Mouse (Mus musculus): Measurements from ENCODE around the gene Cuedc1.
"Not testable (repeated sequence)": the region's sequence is repeated elsewhere in the genome, so short reads cannot be mapped to it uniquely, and the experiment has no call there.

Gene Cuedc1

DNA sequence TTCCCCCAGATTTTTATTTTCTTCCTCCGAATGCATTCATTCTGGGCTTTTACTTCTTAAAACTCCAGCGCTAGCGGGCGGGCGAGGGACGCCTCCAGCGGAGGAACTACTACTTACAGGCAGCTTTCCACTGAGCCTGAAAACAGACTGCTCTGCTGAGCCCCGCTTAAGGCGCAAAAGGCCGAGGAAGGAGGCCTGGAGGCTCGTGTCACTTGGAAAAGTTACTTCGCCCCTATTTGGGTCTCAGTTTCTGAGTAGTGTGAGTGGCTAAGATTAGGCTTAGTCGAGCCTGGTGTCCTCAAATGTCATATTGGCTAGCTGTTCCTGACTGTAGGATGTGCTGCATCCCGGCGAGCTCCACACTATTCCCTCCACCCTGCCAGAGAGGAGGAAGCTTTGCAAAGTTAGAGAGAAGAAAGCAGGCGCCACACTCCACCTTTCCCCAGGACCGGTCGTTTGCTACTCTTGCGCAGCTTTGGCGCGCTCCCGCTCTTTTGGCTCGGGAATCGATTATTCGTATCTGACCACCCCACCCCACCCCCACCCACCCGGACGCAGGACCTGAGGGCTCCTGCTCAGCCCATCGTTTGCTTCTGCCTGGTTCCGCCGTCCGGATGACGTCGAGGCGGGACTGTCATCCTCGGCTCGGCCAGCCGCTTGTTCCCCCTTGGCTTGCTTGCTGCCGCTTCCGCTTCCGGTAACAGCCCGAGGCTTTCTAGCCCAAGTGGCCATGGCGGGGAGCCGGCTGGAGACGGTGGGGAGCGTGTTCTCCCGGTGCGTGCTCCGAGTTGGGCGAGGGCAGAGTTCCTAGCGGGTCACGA lies 106.1 kb downstream of the Cuedc1 start, which contains the start of gene Mrps23:
Gene Mrps23, plus strand, starts transcription at position 677 of the 821 bp plus-strand sequence.
- DNase-seq (ENCODE audit: low spot score), result peak; percentile 83

DNA sequence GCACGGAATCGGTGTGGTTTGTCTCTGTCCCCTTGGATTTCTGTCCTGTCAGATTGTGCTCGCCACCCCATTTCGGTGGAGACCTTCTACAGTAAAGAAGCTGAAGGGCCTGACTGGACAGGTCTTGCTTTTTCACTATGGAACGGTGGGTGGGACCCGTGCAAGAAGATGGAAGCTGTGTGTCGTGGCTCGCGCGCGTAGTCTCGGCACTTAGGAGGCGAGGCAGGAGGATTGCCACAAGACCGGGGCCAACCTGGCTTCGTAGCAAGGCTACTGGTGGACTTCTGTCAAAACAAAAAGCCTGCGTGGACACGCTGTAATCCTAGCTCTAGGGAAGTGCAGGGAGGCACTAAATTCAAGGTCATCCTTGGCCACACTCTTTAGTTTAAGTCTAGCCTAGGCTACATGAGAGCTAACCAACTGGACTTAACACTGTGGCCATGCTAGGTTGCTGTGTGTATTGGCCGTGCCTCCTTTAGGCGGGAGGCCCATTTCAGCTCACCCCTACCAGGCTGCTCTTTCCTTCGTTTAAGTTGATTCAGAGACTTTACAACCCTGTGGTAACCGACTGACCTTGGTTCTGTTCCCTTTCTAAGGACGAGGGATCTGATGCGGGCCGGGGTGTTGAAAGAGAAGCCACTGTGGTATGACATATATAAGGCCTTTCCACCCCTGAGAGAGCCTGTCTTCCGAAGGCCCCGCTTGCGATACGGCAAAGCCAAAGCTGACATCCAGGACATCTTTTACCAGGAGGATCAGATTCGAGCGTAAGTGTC lies 106.9 kb downstream of the Cuedc1 start:
- peak; percentile 19 for DNase-seq (ENCODE audit: low spot score)

DNA sequence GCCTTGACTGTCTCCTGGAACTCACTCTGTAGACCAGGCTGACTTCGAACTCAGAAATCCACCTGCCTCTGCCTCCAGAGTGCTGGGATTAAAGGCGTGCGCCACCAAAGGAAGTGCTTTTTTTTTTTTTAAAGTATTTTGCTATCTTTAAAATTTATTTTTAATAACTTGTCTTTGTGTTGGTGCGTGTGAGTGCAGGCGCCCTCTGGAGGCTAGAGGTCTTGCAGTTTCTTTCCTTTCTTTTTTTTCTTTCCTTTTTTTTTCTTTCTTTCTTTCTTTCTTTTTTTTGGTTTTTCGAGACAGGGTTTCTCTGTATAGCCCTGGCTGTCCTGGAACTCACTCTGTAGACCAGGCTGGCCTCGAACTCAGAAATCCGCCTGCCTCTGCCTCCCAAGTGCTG lies 108.7 kb downstream of the Cuedc1 start:
- not testable (repeated sequence) for DNase-seq (ENCODE audit: low spot score)

- DNase-seq (ENCODE audit: low spot score), result no peak
Observed at GRCm38 (mm10) chr11:88207697-88208096, 109.8 kb downstream of the Cuedc1 start.

DNA sequence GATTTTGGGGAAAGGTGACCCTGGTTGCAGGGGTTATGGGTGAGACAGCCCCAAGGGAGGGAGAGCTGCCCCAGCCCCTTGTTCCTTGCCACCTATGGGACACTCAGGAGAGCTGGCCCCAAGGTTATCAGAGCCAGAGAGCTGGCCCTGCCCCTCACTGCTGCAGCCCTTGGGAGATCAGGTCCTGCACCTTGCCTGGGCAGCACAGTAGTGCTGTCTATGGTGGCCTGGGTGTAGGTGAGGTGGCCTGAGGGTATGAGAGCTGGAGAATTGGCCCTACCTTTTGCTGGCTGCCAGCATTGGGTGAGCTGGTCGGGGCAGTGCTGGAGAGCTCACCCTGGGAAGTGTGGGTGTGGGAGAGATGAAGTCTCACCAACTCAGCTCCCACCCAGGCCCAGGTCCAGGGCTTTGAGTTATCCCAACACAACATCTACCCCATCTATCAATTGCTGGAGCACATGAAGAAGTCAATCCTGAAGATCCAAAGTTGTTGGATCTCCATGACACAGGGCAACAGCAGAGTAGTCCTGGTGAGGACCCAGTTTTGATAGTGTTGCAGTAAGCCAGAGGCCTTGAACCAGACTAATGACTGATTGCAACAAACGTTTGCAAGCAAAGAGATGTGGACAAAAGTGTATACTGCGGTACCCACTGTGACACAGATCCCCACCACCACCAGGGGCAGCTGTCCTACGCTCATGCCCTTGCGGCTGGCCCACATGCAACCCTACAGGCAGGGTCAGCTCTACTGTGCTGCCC lies 114.1 kb downstream of the Cuedc1 start:
- no peak for DNase-seq (ENCODE audit: low spot score)

DNA sequence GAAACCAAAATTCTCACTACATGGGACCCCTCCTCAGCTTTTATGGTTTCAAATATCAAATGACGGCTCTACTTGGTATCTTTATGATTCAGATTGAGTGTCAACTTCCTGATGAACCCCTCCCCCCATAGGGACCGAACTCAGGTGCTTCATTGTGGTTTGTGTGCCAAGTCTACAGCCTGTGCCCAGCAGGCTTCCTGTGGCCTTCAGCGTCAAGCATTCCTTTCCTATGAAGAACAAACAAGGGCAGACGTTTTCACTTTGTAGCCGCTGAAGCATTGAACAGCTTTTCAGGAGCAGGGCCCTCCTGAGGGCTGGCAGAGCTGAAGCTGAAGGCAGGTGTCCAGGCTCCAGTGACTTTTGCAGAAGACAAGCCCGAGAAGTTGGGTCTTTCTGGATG lies 115.9 kb downstream of the Cuedc1 start:
- no peak for DNase-seq (ENCODE audit: low spot score)

- DNase-seq (ENCODE audit: low spot score), result no peak
Observed at GRCm38 (mm10) chr11:88214881-88215831, 117.3 kb downstream of the Cuedc1 start.

DNA sequence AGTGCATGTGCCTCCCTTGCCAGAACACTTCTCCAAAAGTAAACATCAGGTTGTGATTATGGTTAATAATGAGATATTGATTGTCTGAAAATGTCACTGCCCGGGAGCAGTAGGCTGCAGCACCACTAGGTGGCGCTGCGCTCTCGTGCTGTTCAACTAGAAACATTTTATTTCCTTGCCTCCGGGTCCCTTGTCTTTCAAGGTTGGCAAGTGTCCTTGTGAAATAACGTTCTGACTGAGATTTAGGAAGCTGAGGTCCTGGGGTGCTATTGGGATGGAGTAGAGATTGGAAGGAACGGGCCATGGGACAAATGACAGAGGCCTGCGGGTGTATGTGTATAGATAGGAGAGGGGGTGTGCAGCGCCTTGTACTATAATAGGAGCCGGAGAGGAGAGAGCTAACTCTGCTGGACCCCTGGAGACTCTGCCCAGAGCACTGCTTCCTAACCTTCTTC lies 118.4 kb downstream of the Cuedc1 start:
- DNase-seq (ENCODE audit: low spot score), result peak; percentile 45

GRCm38 (mm10) chr11:88218155-88218554 lies 120.3 kb downstream of the Cuedc1 start:
- DNase-seq (ENCODE audit: low spot score), result no peak

DNA sequence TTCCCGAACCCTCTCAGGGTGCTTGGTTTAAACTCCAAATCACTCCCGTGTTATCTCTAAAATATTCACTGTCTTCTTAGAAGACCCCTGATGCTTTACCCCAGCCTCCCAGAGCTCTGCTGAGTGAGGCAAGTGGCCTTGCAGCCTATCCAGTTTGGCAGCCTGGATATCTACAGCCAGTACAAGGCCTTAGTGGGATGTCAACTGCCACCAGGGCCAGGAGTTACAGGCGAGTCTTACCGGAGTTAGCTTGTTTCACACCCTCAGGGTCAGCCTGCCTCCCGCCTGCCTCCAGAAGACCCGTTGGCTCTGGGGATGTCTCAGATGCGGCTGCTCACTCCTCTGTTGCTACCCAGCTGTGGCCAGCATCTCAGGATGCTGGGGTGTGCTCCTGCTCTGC lies 120.7 kb downstream of the Cuedc1 start:
- no peak for DNase-seq (ENCODE audit: low spot score)

DNA sequence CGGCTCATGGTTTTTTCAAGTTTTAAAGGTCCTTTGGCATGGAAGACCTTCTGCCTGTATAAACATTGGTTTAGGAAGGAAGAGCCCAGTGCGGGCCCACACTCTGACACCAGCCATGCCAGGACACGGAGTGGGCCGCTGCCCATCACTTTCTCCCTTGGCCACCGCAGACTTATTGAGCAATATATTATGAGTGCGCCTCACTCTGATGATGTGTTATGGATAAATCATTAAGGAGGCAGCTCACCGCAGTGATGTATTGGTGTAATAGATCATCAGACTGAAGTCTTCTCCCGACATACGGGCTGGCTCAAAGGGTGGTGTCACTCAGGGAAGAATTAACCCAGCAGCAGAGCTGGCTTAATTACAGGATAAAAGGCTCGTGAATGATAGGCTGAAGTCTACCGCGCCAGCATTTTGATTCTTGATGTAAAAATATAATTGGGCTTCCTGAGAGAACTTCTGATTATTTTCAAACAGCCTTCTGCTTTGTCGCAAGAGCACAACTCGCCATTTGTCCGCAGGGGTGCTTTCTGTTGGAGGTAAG lies 124.1 kb downstream of the Cuedc1 start:
- no peak for DNase-seq (ENCODE audit: low spot score)

DNA sequence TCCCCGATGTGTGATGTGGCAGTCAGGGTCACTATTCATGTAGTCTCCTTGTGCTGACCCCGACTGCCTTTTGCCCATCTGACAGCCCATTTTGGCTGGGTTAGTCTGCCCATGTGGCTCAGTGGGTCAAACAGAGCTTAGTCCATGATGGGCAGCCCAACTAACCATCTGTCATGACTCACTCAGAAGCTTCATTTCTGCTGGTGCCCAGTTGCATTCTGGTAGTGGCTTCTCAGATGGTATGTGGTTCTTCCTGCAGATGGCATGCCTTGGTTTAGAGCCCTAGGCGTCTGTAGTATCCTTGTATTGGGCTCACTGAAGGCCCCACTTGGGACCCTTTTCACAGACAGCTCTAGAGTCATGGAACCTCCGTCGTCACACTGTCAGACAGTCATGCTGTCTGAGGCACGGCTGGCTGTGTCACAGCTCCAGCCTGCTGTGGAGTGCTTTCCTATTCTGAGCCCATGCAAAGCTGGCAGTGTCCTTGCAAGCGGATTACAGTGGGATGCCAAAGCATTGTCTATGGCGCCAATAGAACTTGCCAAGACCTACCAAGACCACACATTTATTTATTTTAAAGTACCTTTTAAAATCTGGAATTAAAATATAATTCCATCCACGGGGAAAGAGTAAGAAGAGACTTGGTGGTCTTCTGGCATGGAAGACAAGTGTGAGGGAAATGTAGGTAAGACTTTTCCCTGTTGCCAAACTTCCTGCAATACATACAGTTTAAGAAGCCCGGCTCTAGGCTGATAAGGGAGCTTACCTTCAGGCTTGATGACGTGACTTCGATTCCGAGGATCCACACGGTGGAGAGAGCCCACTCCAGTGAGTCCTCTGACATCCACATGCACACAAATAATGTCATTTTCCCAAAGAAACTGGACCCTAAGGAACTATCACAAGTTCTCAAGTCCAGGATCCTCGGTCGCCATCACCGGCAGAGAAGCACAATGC lies 129.4 kb downstream of the Cuedc1 start:
- no peak for DNase-seq (ENCODE audit: low spot score)

GRCm38 (mm10) chr11:88231213-88231790 lies 133.4 kb downstream of the Cuedc1 start:
- no peak for DNase-seq (ENCODE audit: low spot score)

DNA sequence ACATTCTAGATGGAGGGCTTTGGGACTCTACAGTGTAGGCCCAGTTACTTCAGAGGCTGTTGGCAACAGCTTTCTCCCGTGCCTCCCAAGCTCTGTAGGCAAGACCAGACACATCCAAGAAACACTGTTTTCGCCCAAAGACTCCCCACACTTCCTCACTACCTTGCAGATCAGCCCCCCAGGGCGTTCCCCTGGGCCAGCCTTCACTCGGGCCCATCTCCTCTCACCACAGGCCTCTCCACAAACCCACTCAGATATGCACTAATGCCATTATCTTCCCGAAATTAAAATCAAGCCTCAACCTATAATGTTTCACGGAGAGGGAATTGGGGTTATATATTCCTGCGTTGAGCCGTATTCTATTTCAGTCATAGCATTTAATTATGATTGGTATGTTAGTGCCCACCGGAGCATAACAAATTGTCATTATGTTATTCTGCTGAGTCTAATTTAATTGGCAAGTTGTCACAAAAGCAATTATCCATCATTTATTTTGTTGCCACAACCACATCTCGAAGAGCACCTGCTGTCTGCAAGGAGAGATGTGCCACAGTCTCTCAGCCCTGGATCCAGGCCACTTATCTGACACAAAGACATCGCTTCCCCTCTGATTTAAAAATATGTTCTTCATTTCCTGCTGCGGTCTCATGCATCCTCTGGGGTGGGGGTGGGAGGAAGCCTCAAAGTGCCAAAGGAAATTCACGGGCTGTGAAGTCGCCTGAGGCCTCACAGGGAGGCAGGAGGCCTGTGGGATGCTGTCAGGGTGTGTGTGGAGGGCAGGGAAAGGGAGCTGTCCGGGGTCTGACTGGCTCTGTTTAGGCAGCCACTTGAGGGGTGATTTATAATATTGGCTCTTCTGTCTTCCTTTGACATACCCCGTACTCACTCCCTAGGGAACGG lies 135.9 kb downstream of the Cuedc1 start:
- no peak for DNase-seq (ENCODE audit: low spot score)

- no peak for DNase-seq (ENCODE audit: low spot score)
Observed at GRCm38 (mm10) chr11:88234789-88235188, 136.9 kb downstream of the Cuedc1 start.

GRCm38 (mm10) chr11:88235221-88236203 lies 137.7 kb downstream of the Cuedc1 start:
- DNase-seq (ENCODE audit: low spot score), result no peak

- no peak for DNase-seq (ENCODE audit: low spot score)
Observed at GRCm38 (mm10) chr11:88240275-88240674, 142.4 kb downstream of the Cuedc1 start.

Data from c-Kit-positive CD71-positive TER-119-positive erythroid progenitor cells, embryonic 14.5 days (primary cell).